Mouse (Mus musculus): ENCODE measurements at regions not wholly inside any gene's neighbourhood (a gene's known extent, or its start where the extent isn't known, plus 50 kb on each side); places are given as distances from the start of the nearest gene placed in this dataset.

- TF ChIP-seq CTCF (IDR thresholded peaks at IDR 0.05; ENCODE audit: low read depth) = no peak
- no peak for TF ChIP-seq EP300 (IDR thresholded peaks at IDR 0.05; ENCODE audit: low read depth)
Measured at GRCm38 (mm10) chr9:59186326-59186725, 105.0 kb upstream of the Adpgk start.
